Mouse (Mus musculus) regulatory T cell (primary cell): ENCODE data around the gene Trmt1.

Experiments
- in situ Hi-C: fragments of 300-600 bp; cut with MboI, MseI; formaldehyde crosslinking; loops from one replicate; pipeline ENCODE4 v1.15.1; 2025; ENCODE audit warnings: high pct_unique_total_duplicates

Trmt1 gene

GRCm38 (mm10) chr8:84730541-84731370 lies 44.6 kb downstream of the Trmt1 start:
- in situ Hi-C loops: no loop called here

- in situ Hi-C loops: no loop called here
These were observed 45.5 kb downstream of the Trmt1 start for GRCm38 (mm10) chr8:84731371-84732177.

- in situ Hi-C loops: no loop called here
These were observed 46.4 kb downstream of the Trmt1 start for GRCm38 (mm10) chr8:84732545-84732944.

- in situ Hi-C loops: no loop called here
These were observed 46.9 kb downstream of the Trmt1 start for GRCm38 (mm10) chr8:84732996-84733395.

- in situ Hi-C loops: no loop called here
These were observed 47.9 kb downstream of the Trmt1 start for GRCm38 (mm10) chr8:84733959-84734358.

GRCm38 (mm10) chr8:84734680-84735079 lies 48.6 kb downstream of the Trmt1 start:
- in situ Hi-C loops: no loop called here

- in situ Hi-C loops: no loop called here
These were observed 49.5 kb downstream of the Trmt1 start for GRCm38 (mm10) chr8:84735597-84735996.

GRCm38 (mm10) chr8:84736521-84736920 lies 50.4 kb downstream of the Trmt1 start:
- in situ Hi-C loops: no loop called here

- in situ Hi-C loops: no loop called here
These were observed 51.5 kb downstream of the Trmt1 start for GRCm38 (mm10) chr8:84737608-84738007.

- in situ Hi-C loops: no loop called here
These were observed 52.2 kb downstream of the Trmt1 start for GRCm38 (mm10) chr8:84738266-84738665.

GRCm38 (mm10) chr8:84738715-84739400 lies 52.8 kb downstream of the Trmt1 start:
- in situ Hi-C loops: no loop called here

GRCm38 (mm10) chr8:84739401-84739742 lies 53.3 kb downstream of the Trmt1 start:
- in situ Hi-C loops: no loop called here

- in situ Hi-C loops: loop anchor here (5.0 kb wide), 1 partner anchor 56 kb away; no protein-coding TSS in a partner anchor
These were observed 55.1 kb downstream of the Trmt1 start for GRCm38 (mm10) chr8:84740895-84741843.

- in situ Hi-C loops: loop anchor here (5.0 kb wide), 1 partner anchor 55 kb away; no protein-coding TSS in a partner anchor
These were observed 56.3 kb downstream of the Trmt1 start for GRCm38 (mm10) chr8:84742171-84743053.

GRCm38 (mm10) chr8:84743054-84743415 lies 56.9 kb downstream of the Trmt1 start:
- in situ Hi-C loops: loop anchor here (5.0 kb wide), 1 partner anchor 54 kb away; no protein-coding TSS in a partner anchor

- in situ Hi-C loops: loop anchor here (5.0 kb wide), 1 partner anchor 54 kb away; no protein-coding TSS in a partner anchor
These were observed 57.7 kb downstream of the Trmt1 start for GRCm38 (mm10) chr8:84743517-84744420.

- in situ Hi-C loops: no loop called here
These were observed 59.2 kb downstream of the Trmt1 start for GRCm38 (mm10) chr8:84745032-84745925.
